Mouse (Mus musculus): Measurements from ENCODE around the gene Map3k13.
A peak's percentile ranks its signal among the peaks of the same experiment; 100 is the strongest.
"Not testable (repeated sequence)": the region's sequence is repeated elsewhere in the genome, so short reads cannot be mapped to it uniquely, and the experiment has no call there.

The Map3k13 gene

GRCm38 (mm10) chr16:21807786-21808185, 13.6 kb downstream of the Map3k13 start:
- DNase-seq (ENCODE audit: low spot score) = not testable (repeated sequence)

- no peak for DNase-seq (ENCODE audit: low spot score)
These were observed 19.2 kb downstream of the Map3k13 start for GRCm38 (mm10) chr16:21813164-21813834.

DNA sequence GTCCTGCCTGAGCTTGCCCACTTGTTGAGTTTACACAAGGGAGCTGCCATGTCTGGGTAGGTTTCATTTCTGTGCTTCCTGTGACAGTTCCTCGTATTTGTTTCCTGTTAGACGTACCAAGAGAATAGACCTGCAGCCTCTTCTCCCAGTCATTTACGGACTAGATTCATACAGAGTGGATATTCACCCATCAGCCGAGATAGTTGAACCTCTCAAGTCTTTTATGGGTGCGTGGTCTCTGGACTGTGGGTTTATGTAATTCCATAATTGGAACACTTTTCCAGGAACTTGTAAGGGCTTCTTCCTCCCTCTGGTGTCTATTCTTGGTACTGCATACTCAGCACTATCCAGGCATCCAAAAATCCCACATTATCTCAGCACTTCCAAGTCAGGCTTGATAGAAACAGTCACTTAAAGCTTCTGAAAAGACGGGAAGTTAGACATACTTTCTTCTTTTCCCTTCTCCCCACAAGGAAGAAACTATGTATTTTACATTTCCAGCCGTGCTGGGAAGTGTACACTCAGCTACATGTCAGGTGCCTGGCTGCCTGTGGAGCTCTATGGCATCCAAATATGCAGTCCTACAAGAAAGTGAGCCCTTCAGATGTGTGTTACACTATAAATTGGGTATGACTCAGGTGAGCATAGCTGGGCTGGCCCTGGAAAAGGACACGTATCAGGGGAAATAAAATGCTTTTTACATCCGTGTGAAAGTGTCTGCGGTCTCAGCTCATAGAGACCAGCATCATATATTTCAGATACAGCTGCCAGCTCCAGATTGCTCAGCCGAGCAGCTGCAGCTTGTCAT, 20.9 kb downstream of the Map3k13 start:
- peak; percentile 81 for DNase-seq (ENCODE audit: low spot score)

DNA sequence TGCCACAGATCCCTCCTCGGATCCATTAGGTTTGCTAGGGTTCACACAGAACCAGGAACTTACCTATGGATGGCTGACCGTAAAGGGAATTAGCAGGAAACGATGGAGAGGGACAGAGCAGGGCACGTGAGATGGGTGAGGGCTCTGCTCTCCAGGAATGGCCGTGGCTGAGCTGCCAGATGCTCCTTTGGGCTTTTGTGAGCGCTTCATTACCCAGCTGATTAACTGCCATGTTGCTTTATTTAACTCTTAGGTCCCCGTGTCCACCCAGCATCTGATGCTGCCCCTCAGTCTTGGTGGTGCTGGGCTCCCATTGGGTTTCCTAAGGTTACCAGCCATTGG, 21.5 kb downstream of the Map3k13 start:
- peak; percentile 24 for DNase-seq (ENCODE audit: low spot score)

GRCm38 (mm10) chr16:21818132-21818531, 24.0 kb downstream of the Map3k13 start:
- DNase-seq (ENCODE audit: low spot score) = no peak

- DNase-seq (ENCODE audit: low spot score) = no peak
These were observed 24.5 kb downstream of the Map3k13 start for GRCm38 (mm10) chr16:21818629-21819028.

DNA sequence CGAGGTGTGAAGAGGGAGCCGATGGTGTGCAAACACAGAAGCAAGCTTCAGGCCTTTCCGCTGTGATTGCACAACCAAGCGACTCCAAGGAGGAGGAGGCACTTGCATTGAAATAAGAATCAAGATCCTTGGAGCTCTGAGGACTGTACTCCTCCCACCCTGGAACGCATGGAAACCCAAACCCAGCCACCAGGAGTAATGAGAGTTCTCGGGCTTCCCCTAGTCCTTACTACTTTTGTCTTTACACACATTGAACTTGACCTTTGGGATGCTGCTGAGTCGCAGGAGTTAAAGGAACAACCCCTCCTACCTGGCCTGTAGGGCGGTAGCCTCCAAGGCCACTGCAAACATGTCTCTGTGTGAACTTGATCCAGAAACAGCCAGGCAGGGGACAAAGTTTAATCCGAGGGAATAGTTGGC, 31.5 kb downstream of the Map3k13 start:
- DNase-seq (ENCODE audit: low spot score) = no peak

GRCm38 (mm10) chr16:21827153-21827552, 33.0 kb downstream of the Map3k13 start:
- DNase-seq (ENCODE audit: low spot score) = no peak

DNA sequence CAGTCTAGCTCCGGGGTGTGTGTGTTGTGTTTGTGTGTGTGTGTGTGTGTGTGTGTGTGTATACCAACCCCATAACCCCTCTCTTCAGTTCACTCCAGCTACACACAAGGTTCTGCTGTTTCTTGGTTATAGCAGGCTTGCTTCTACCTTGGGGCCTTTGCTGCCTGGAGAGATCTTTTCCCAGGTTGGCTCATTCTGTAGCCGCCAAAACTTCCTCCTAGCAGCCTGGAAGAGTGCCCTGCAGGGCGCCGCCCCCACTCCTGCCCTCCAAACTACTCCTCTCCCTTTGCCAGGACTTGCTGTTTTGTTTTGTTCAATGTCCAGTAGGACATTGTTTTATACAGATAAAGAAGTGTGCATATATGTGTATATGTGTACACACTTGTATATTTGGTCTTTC, 33.4 kb downstream of the Map3k13 start:
- no peak for DNase-seq (ENCODE audit: low spot score)

DNA sequence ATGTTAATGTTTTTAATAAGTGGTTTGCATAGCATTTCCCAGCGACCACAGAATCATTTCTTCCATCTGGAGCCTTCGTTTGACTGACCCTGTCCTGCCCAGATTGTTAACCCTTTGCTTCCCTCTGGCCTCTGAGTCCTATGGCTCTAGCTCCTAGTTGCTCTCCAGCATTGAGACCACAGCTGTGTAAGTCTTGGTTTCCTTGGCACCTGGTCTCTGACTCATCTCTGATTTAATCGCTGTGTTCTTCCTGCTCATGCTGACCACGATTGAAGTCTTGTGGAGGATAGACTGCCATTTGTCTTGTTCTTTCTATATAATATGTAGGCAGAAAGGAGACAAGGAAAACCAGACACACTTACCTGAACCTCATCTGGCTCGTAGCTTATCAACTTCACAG, 35.6 kb downstream of the Map3k13 start:
- no peak for DNase-seq (ENCODE audit: low spot score)

DNA sequence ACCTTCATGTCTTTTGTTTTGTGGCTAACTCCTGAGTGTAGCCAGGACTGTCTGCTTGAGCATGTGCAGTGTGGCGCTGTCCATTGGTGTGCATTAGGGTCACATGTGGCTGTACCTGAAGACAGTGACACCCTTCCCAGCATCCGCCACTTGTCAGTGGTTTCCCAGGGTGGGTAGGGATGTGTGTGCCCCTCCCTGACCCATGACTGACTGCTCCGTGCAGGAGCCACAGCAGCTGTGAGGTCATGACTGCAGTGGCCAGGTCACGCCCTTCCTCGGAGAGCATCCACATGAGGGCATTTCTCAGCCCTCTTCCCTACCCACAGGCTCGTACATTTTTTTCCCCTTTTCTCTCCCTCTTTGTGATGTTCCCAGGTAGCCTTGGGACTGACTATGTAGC, 36.6 kb downstream of the Map3k13 start:
- no peak for DNase-seq (ENCODE audit: low spot score)

DNA sequence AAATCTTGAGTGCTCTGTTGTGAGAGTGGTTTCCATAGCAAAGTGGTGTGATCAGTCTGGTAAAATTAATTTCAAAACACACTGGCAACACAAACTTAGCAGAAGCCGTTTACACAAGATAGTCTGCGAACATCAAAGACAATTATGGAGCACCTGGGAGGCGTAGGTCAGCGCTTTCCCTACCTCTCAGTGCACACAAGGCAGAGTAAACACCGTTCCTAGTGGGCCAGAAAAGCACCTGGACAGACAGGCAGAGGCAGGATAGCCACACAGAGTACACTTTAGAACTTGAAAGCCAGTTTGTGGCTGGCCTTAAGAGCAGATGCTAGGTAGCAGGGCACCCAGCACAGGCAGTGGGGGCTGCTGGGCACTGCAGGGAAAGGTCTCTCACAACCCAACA, 37.6 kb downstream of the Map3k13 start:
- DNase-seq (ENCODE audit: low spot score) = no peak

GRCm38 (mm10) chr16:21833469-21833868, 39.3 kb downstream of the Map3k13 start:
- no peak for DNase-seq (ENCODE audit: low spot score)

- no peak for DNase-seq (ENCODE audit: low spot score)
These were observed 39.8 kb downstream of the Map3k13 start for GRCm38 (mm10) chr16:21833970-21834369.

- no peak for DNase-seq (ENCODE audit: low spot score)
These were observed 40.9 kb downstream of the Map3k13 start for GRCm38 (mm10) chr16:21834866-21835583.

DNA sequence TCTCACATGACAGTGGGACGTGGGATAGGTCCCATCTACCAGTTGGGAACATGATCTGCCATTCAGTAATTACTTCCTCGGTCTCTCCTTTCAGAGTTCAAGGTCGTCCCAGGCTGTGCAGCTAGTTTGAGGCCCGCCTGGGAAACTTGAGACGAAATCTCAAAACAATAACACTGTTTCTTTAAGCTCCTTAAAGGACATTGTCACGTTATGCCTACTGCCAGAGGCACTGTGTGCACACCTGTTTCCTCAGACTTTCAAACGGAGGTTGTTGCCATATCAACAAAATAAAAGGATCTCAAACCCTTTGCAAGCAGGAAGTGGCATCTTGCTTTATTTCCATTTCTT, 41.4 kb downstream of the Map3k13 start:
- DNase-seq (ENCODE audit: low spot score) = no peak

GRCm38 (mm10) chr16:21836311-21837072, 42.3 kb downstream of the Map3k13 start:
- DNase-seq (ENCODE audit: low spot score) = peak; percentile 19

- DNase-seq (ENCODE audit: low spot score) = no peak
These were observed 43.5 kb downstream of the Map3k13 start for GRCm38 (mm10) chr16:21837694-21838093.

GRCm38 (mm10) chr16:21845800-21846671, 51.9 kb downstream of the Map3k13 start:
- DNase-seq (ENCODE audit: low spot score) = peak; percentile 96

GRCm38 (mm10) chr16:21848444-21848843, 54.3 kb downstream of the Map3k13 start:
- DNase-seq (ENCODE audit: low spot score) = no peak

DNA sequence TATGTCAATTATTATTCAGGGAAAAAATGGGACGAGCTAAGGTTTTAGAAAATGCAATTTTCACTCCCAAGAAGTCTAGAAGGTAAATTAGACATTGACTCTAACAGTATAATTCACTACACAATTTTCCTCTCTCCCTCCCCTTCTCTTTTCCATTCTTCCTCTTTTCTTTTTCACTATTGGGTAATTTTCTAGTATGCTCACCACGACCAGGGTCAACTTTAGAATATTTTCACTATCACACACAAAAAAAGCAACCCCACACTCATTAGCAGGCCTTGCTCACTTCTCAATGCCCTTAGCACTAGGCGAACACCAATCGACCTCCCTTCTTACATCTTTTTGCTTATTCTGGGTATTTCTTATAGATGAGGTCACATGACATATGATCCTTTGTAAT, 54.7 kb downstream of the Map3k13 start:
- DNase-seq (ENCODE audit: low spot score) = no peak
